Mouse (Mus musculus): ENCODE data around the gene Kcne1. TPM values are rescaled to one million over a fixed set of nuclear protein-coding genes. Genes with fewer than 3 reads are reported as not detected.
A peak's percentile ranks its signal among the peaks of the same experiment; 100 is the strongest.

The Kcne1 gene
- polyA plus RNA-seq, 1 experiment = not detected

DNA sequence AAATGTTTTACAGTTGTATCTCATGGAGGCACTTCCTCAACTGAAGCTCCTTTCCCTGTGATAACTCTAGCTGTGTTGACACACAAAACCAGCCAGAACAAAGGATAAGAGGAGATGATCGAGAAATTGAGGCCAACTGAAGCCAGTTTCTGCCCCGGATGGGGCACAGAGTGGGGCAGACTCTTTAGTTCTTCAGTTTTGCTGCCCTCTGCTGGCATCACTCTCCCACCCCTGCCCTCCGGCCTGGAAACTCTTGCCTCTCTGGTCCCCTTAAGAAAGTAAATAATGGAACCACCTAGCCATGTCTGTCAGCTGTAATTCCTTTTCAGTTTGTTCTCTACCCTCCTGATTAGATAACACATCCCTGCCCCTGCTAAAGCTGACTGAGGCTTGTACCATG is 51.3 kb downstream of the Kcne1 start:
- WGBS = 69% methylated on average over 3 of the region's 3 CpGs

DNA sequence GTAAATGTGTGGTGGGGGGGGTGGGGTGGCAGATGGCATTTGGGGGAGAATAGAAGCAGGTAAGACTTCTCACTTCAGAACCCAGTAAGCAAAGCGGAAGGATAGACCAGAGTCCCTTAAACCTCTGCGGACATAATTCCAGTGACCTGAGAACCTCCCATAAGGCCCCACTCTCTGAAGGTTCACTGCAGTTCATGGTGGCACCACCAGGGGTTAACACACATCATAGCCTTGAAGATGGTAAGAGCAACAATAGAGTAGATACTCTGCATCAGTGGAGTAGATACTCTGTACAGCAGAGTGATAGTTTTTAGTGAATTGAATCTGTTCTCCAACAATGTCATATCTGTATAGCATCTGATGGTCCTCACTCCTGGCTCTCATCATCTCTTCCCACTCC is 53.7 kb downstream of the Kcne1 start:
- Histone ChIP-seq H3K27ac (ENCODE audit: insufficient read depth, low read depth, low read length) (no peak overlapping the region), H3K4me3 (ENCODE audit: insufficient read depth, low read depth, low read length) (no peak overlapping the region), H3K4me1 (ENCODE audit: control insufficient read depth, insufficient read depth, low read length) (peaks cover 10% of the 10 kb centered on the region)
- WGBS = 96% methylated on average over 2 of the region's 2 CpGs
- TF ChIP-seq CTCF (IDR thresholded peaks at IDR 0.05; ENCODE audit: insufficient read depth, low read depth, low read length) = no peak

More for the DNA sequence above, 51.3 kb downstream of the Kcne1 start:
- TF ChIP-seq CTCF (IDR thresholded peaks at IDR 0.05; ENCODE audit: insufficient read depth, low read depth, low read length) (no peak), POLR2A (IDR thresholded peaks at IDR 0.05; ENCODE audit: insufficient read depth, low read depth, low read length) (no peak)
- no peak overlapping the region for H3K27ac ChIP-seq (ENCODE audit: insufficient read depth, low read depth, low read length)
- H3K4me3 ChIP-seq (ENCODE audit: insufficient read depth, low read depth, low read length) = no peak overlapping the region
- H3K4me1 ChIP-seq (ENCODE audit: control insufficient read depth, insufficient read depth, low read length) = no peaks in the 10 kb centered on the region

DNA sequence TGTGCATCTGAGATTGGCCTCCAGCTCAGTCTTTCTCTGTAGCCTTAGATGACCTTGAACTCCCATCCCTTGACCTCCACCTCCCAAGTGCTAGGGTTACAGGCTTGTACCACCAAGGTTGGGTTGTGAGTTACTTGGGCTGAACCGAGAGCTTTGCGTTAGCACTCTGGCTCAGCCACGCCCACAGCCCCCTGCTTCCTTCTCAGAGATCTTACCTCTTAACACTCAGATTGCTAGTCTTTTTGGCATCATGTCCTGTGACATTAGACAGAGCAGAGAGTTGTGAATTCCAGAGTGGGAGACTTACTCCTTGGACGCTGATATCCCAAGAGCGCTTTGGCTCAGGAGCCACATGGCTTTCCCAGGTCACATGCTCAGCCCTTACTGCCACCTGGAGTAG is 56.8 kb downstream of the Kcne1 start:
- Histone ChIP-seq H3K4me3 (ENCODE audit: insufficient read depth, low read depth, low read length) (peak overlapping the region; percentile 14), H3K27ac (ENCODE audit: insufficient read depth, low read depth, low read length) (peak overlapping the region; percentile 37; the same call in 1 of the 2 replicates), H3K4me1 (ENCODE audit: control insufficient read depth, insufficient read depth, low read length) (peaks cover 11% of the 10 kb centered on the region)
- TF ChIP-seq CTCF (IDR thresholded peaks at IDR 0.05; ENCODE audit: insufficient read depth, low read depth, low read length) (no peak), POLR2A (IDR thresholded peaks at IDR 0.05; ENCODE audit: insufficient read depth, low read depth, low read length) (no peak)
- 53% methylated on average over 5 of the region's 5 CpGs for WGBS

- no peak for TF ChIP-seq CTCF (IDR thresholded peaks at IDR 0.05; ENCODE audit: insufficient read depth, low read depth, low read length)
- TF ChIP-seq POLR2A (IDR thresholded peaks at IDR 0.05; ENCODE audit: insufficient read depth, low read depth, low read length) = no peak
- peak overlapping the region; percentile 72 for H3K4me3 ChIP-seq (ENCODE audit: insufficient read depth, low read depth, low read length)
- H3K27ac ChIP-seq (ENCODE audit: insufficient read depth, low read depth, low read length) = peak overlapping the region; percentile 37; the same call in 1 of the 2 replicates
- WGBS = 16% methylated on average over 5 of the region's 5 CpGs
- H3K4me1 ChIP-seq (ENCODE audit: control insufficient read depth, insufficient read depth, low read length) = peaks cover 11% of the 10 kb centered on the region
Observed at GRCm38 (mm10) chr16:92301989-92302388, 57.3 kb downstream of the Kcne1 start.

GRCm38 (mm10) chr16:92301412-92301806 is 57.9 kb downstream of the Kcne1 start:
- Histone ChIP-seq H3K4me1 (ENCODE audit: control insufficient read depth, insufficient read depth, low read length) (peaks cover 11% of the 10 kb centered on the region), H3K27ac (ENCODE audit: insufficient read depth, low read depth, low read length) (0 out of 2 replicates have a peak overlapping the region, but pooled peaks have one; percentile 30), H3K4me3 (ENCODE audit: insufficient read depth, low read depth, low read length) (peak overlapping the region; percentile 72)
- WGBS = under 1% methylated on average over 12 of the region's 12 CpGs
- TF ChIP-seq POLR2A (IDR thresholded peaks at IDR 0.05; ENCODE audit: insufficient read depth, low read depth, low read length) (no peak; the same call in 1 of the 2 replicates), CTCF (IDR thresholded peaks at IDR 0.05; ENCODE audit: insufficient read depth, low read depth, low read length) (no peak)

DNA sequence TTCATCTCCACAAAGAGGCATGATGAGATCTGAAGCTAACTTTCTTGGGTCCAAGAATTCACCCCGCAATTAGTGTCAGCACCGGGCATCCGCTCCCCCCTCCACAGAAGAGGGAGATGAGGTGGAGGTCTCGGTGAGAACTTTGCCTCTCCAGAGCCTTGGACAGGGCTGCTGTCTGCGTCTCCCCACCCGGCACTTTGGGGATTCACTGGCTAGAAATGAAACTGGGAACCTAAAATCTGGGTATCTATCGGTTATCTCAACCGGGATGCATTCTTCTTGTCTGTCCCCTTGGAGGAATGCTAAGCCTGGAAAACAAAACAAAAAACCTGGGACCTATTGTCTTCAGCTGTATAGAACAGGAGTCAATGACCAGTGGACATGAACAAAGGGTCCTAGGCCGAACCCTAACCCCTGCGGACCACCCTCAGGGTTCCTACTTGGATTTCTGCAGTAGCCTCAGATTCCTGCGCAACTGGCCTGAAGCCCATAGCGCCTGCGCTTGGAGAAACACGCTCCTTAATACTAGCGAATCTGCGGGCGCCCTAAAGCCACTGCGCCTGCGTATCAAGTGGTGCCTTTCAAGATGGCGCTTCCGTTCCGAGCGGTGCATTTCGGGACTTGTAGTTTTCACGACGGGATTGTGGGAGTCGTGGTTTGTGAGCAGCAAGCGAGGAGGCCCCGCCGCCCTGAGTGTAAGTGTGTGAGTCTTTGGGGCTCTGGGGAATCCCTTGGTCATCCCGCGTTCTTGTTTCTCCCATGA is 58.4 kb downstream of the Kcne1 start, which contains the start of gene Smim11:
Gene Smim11 (plus strand): TSS at position 638 of the 763 bp plus-strand sequence.
- Histone ChIP-seq H3K4me1 (ENCODE audit: control insufficient read depth, insufficient read depth, low read length) (peaks cover 11% of the 10 kb centered on the region), H3K27ac (ENCODE audit: insufficient read depth, low read depth, low read length) (peak within 1 kb of the TSS; percentile 56), H3K4me3 (ENCODE audit: insufficient read depth, low read depth, low read length) (peak within 1 kb of the TSS; percentile 72)
- WGBS = 4% methylated on average over 32 of the region's 32 CpGs
- TF ChIP-seq CTCF (IDR thresholded peaks at IDR 0.05; ENCODE audit: insufficient read depth, low read depth, low read length) = no peak
- peak; percentile 84 for TF ChIP-seq POLR2A (IDR thresholded peaks at IDR 0.05; ENCODE audit: insufficient read depth, low read depth, low read length)

Other genes with a start within 250 kb of the Kcne1 start
- not detected in 2 replicates for gene Kcne2, start 67.1 kb downstream of the Kcne1 start, polyA plus RNA-seq (2012; ENCODE audit: insufficient read depth, insufficient read length, low replicate concordance, missing spikeins)
- gene Smim11, start 58.2 kb downstream of the Kcne1 start, polyA plus RNA-seq (2012; ENCODE audit: insufficient read depth, insufficient read length, low replicate concordance, missing spikeins) = not detected in 2 replicates
- not detected in 2 replicates for gene Fam243, start 38.0 kb downstream of the Kcne1 start, polyA plus RNA-seq (2012; ENCODE audit: insufficient read depth, insufficient read length, low replicate concordance, missing spikeins)
- not detected in 2 replicates for gene Rcan1, start 111.4 kb upstream of the Kcne1 start, polyA plus RNA-seq (2012; ENCODE audit: insufficient read depth, insufficient read length, low replicate concordance, missing spikeins)
- not detected in 2 replicates for gene Clic6, start 126.3 kb upstream of the Kcne1 start, polyA plus RNA-seq (2012; ENCODE audit: insufficient read depth, insufficient read length, low replicate concordance, missing spikeins)

Measured in olfactory bulb, adult 2 months (tissue).